Mouse (Mus musculus) spleen, postnatal 36 days (tissue): ENCODE results near the gene Espl1.

Experiments used
- DNase-seq, 2 experiments: peaks; one replicate each; pipeline ENCODE4 v3.0.0; 2022; ENCODE audit warnings: low spot score in 2 of 2, mixed read lengths in 1 of 2

Espl1 gene

GRCm38 (mm10) chr15:102335254-102335653, 39.2 kb downstream of the Espl1 start:
- no peak for DNase-seq

GRCm38 (mm10) chr15:102335925-102336324, 39.9 kb downstream of the Espl1 start:
- peak in 1 of 2 experiments; percentile 41 for DNase-seq

GRCm38 (mm10) chr15:102336946-102337345, 40.9 kb downstream of the Espl1 start:
- DNase-seq, result no peak

GRCm38 (mm10) chr15:102339612-102340011, 43.5 kb downstream of the Espl1 start:
- no peak for DNase-seq

- peak in 1 of 2 experiments; percentile 45 for DNase-seq
These were observed 45.5 kb downstream of the Espl1 start for GRCm38 (mm10) chr15:102341580-102341979.

- DNase-seq, result no peak
These were observed 48.4 kb downstream of the Espl1 start for GRCm38 (mm10) chr15:102344490-102344889.

- DNase-seq, result no peak
These were observed 50.4 kb downstream of the Espl1 start for GRCm38 (mm10) chr15:102346444-102346843.

- DNase-seq, result peak; percentile 89 to 93
These were observed 54.3 kb downstream of the Espl1 start, which contains the start of gene Aaas for GRCm38 (mm10) chr15:102350138-102350941. Gene Aaas, minus strand, starts transcription at chr15:102350771.

GRCm38 (mm10) chr15:102350942-102351291, 54.9 kb downstream of the Espl1 start:
- DNase-seq, result no peak

GRCm38 (mm10) chr15:102352177-102352576, 56.1 kb downstream of the Espl1 start:
- no peak for DNase-seq

GRCm38 (mm10) chr15:102353986-102354385, 57.9 kb downstream of the Espl1 start:
- no peak for DNase-seq

- peak in 1 of 2 experiments; percentile 19 for DNase-seq
These were observed 59.2 kb downstream of the Espl1 start for GRCm38 (mm10) chr15:102355134-102355870.

GRCm38 (mm10) chr15:102355871-102356441, 59.9 kb downstream of the Espl1 start:
- no peak for DNase-seq

GRCm38 (mm10) chr15:102356501-102357325, 60.6 kb downstream of the Espl1 start:
- no peak for DNase-seq

- DNase-seq, result no peak
These were observed 62.1 kb downstream of the Espl1 start for GRCm38 (mm10) chr15:102358126-102358525.

GRCm38 (mm10) chr15:102358834-102359233, 62.8 kb downstream of the Espl1 start:
- DNase-seq, result no peak

- no peak for DNase-seq
These were observed 66.6 kb downstream of the Espl1 start for GRCm38 (mm10) chr15:102362648-102363047.

- no peak for DNase-seq
These were observed 68.6 kb downstream of the Espl1 start for GRCm38 (mm10) chr15:102364678-102365077.

GRCm38 (mm10) chr15:102366238-102366637, 70.2 kb downstream of the Espl1 start:
- DNase-seq, result no peak

GRCm38 (mm10) chr15:102366733-102367344, 70.8 kb downstream of the Espl1 start, which contains the start of gene Sp7:
Gene Sp7, minus strand, starts transcription at chr15:102367182.
- DNase-seq, result no peak

- DNase-seq, result no peak
These were observed 73.9 kb downstream of the Espl1 start for GRCm38 (mm10) chr15:102369972-102370371.
